Mouse (Mus musculus): ENCODE results near the gene Olfr697. TPM values are rescaled to one million over a fixed set of nuclear protein-coding genes. Genes with fewer than 3 reads are reported as not detected.
"Not testable (repeated sequence)": the region's sequence is repeated elsewhere in the genome, so short reads cannot be mapped to it uniquely, and the experiment has no call there.

Gene Olfr697
- not detected in 2 replicates for polyA plus RNA-seq (2014; fragmentation: Nextera tagmentation; extraction: Ambion mirVana)

- H3K4me3 ChIP-seq (ENCODE audit: low read depth, low read length), result no peak within 1 kb of the TSS
- no peak within 1 kb of the TSS for H3K4me2 ChIP-seq (replicated peaks; ENCODE audit: low read depth, low read length)
- no peak for DNase-seq (ENCODE audit: low spot score)
- WGBS, result 83% methylated on average over 1 of the region's 1 CpGs
- no peak within 1 kb of the TSS for H3K27ac ChIP-seq (ENCODE audit: low read depth, low read length)
- no peaks in the 10 kb centered on the region for H3K9me3 ChIP-seq (ENCODE audit: control insufficient read depth, low read length)
- H3K4me1 ChIP-seq (replicated peaks; ENCODE audit: control insufficient read depth, insufficient read depth, low read length), result no peaks in the 10 kb centered on the region
- H3K9ac ChIP-seq (ENCODE audit: low read depth, low read length), result no peak within 1 kb of the TSS
- no peaks in the 10 kb centered on the region for H3K36me3 ChIP-seq (ENCODE audit: control insufficient read depth, insufficient read depth, low read length)
- ATAC-seq (ENCODE audit: low FRiP score), result no peak
- H3K27me3 ChIP-seq (ENCODE audit: control insufficient read depth, insufficient read depth, low read length), result no peaks in the 10 kb centered on the region
Observed at GRCm38 (mm10) chr7:106742343-106742742, at the start of gene Olfr697. Gene Olfr697, minus strand, starts transcription at chr7:106742443.

- Histone ChIP-seq H3K4me1 (replicated peaks; ENCODE audit: control insufficient read depth, insufficient read depth, low read length) (no peaks in the 10 kb centered on the region), H3K27ac (ENCODE audit: low read depth, low read length) (no peak overlapping the region), H3K9ac (ENCODE audit: low read depth, low read length) (no peak overlapping the region), H3K4me3 (ENCODE audit: low read depth, low read length) (no peak overlapping the region), H3K4me2 (replicated peaks; ENCODE audit: low read depth, low read length) (no peak overlapping the region), H3K9me3 (ENCODE audit: control insufficient read depth, low read length) (no peaks in the 10 kb centered on the region), H3K36me3 (ENCODE audit: control insufficient read depth, insufficient read depth, low read length) (no peaks in the 10 kb centered on the region), H3K27me3 (ENCODE audit: control insufficient read depth, insufficient read depth, low read length) (no peaks in the 10 kb centered on the region)
- DNase-seq (ENCODE audit: low spot score), result no peak
- ATAC-seq (ENCODE audit: low FRiP score), result no peak
Observed at GRCm38 (mm10) chr7:106788330-106788729, 46.1 kb upstream of the Olfr697 start.

GRCm38 (mm10) chr7:106761008-106761407, 18.8 kb upstream of the Olfr697 start:
- not testable (repeated sequence) for DNase-seq (ENCODE audit: low spot score); H3K27ac ChIP-seq (ENCODE audit: low read depth, low read length); H3K4me2 ChIP-seq (replicated peaks; ENCODE audit: low read depth, low read length); ATAC-seq (ENCODE audit: low FRiP score); H3K4me1 ChIP-seq (replicated peaks; ENCODE audit: control insufficient read depth, insufficient read depth, low read length); H3K36me3 ChIP-seq (ENCODE audit: control insufficient read depth, insufficient read depth, low read length); H3K27me3 ChIP-seq (ENCODE audit: control insufficient read depth, insufficient read depth, low read length); H3K9ac ChIP-seq (ENCODE audit: low read depth, low read length); H3K4me3 ChIP-seq (ENCODE audit: low read depth, low read length); H3K9me3 ChIP-seq (ENCODE audit: control insufficient read depth, low read length)
- WGBS, result 91% methylated on average over 2 of the region's 2 CpGs

- 94% methylated on average over 2 of the region's 2 CpGs for WGBS
- H3K9me3 ChIP-seq (ENCODE audit: control insufficient read depth, low read length), result no peaks in the 10 kb centered on the region
- no peaks in the 10 kb centered on the region for H3K4me1 ChIP-seq (replicated peaks; ENCODE audit: control insufficient read depth, insufficient read depth, low read length)
- H3K4me2 ChIP-seq (replicated peaks; ENCODE audit: low read depth, low read length), result no peak overlapping the region
- no peaks in the 10 kb centered on the region for H3K27me3 ChIP-seq (ENCODE audit: control insufficient read depth, insufficient read depth, low read length)
- no peak for DNase-seq (ENCODE audit: low spot score)
- no peak overlapping the region for H3K27ac ChIP-seq (ENCODE audit: low read depth, low read length)
- no peaks in the 10 kb centered on the region for H3K36me3 ChIP-seq (ENCODE audit: control insufficient read depth, insufficient read depth, low read length)
- ATAC-seq (ENCODE audit: low FRiP score), result no peak
- H3K9ac ChIP-seq (ENCODE audit: low read depth, low read length), result no peak overlapping the region
- no peak overlapping the region for H3K4me3 ChIP-seq (ENCODE audit: low read depth, low read length)
Observed at GRCm38 (mm10) chr7:106758800-106759199, 16.6 kb upstream of the Olfr697 start.

- Histone ChIP-seq H3K27me3 (ENCODE audit: control insufficient read depth, insufficient read depth, low read length) (no peaks in the 10 kb centered on the region), H3K4me3 (ENCODE audit: low read depth, low read length) (no peak within 1 kb of the TSS), H3K27ac (ENCODE audit: low read depth, low read length) (no peak within 1 kb of the TSS), H3K9me3 (ENCODE audit: control insufficient read depth, low read length) (no peaks in the 10 kb centered on the region), H3K36me3 (ENCODE audit: control insufficient read depth, insufficient read depth, low read length) (no peaks in the 10 kb centered on the region), H3K4me2 (replicated peaks; ENCODE audit: low read depth, low read length) (no peak within 1 kb of the TSS), H3K4me1 (replicated peaks; ENCODE audit: control insufficient read depth, insufficient read depth, low read length) (no peaks in the 10 kb centered on the region), H3K9ac (ENCODE audit: low read depth, low read length) (no peak within 1 kb of the TSS)
- DNase-seq (ENCODE audit: low spot score) (no peak), ATAC-seq (ENCODE audit: low FRiP score) (no peak)
Observed at GRCm38 (mm10) chr7:106755297-106755696, 13.1 kb upstream of the Olfr697 start, which contains the start of gene Olfr698. Gene Olfr698, minus strand, starts transcription at chr7:106755397.

GRCm38 (mm10) chr7:106745811-106746210, 3.6 kb upstream of the Olfr697 start:
- 93% methylated on average over 5 of the region's 5 CpGs for WGBS
- Histone ChIP-seq H3K27ac (ENCODE audit: low read depth, low read length) (no peak overlapping the region), H3K4me2 (replicated peaks; ENCODE audit: low read depth, low read length) (no peak overlapping the region), H3K4me1 (replicated peaks; ENCODE audit: control insufficient read depth, insufficient read depth, low read length) (no peaks in the 10 kb centered on the region), H3K9ac (ENCODE audit: low read depth, low read length) (no peak overlapping the region), H3K9me3 (ENCODE audit: control insufficient read depth, low read length) (no peaks in the 10 kb centered on the region), H3K4me3 (ENCODE audit: low read depth, low read length) (no peak overlapping the region), H3K36me3 (ENCODE audit: control insufficient read depth, insufficient read depth, low read length) (no peaks in the 10 kb centered on the region), H3K27me3 (ENCODE audit: control insufficient read depth, insufficient read depth, low read length) (no peaks in the 10 kb centered on the region)
- DNase-seq (ENCODE audit: low spot score), result no peak
- no peak for ATAC-seq (ENCODE audit: low FRiP score)

GRCm38 (mm10) chr7:106737028-106737427, 5.2 kb downstream of the Olfr697 start:
- Histone ChIP-seq H3K9me3 (ENCODE audit: control insufficient read depth, low read length) (no peaks in the 10 kb centered on the region), H3K27me3 (ENCODE audit: control insufficient read depth, insufficient read depth, low read length) (no peaks in the 10 kb centered on the region), H3K4me3 (ENCODE audit: low read depth, low read length) (no peak overlapping the region), H3K4me1 (replicated peaks; ENCODE audit: control insufficient read depth, insufficient read depth, low read length) (no peaks in the 10 kb centered on the region), H3K9ac (ENCODE audit: low read depth, low read length) (no peak overlapping the region), H3K36me3 (ENCODE audit: control insufficient read depth, insufficient read depth, low read length) (no peaks in the 10 kb centered on the region), H3K4me2 (replicated peaks; ENCODE audit: low read depth, low read length) (no peak overlapping the region), H3K27ac (ENCODE audit: low read depth, low read length) (no peak overlapping the region)
- ATAC-seq (ENCODE audit: low FRiP score) (no peak), DNase-seq (ENCODE audit: low spot score) (no peak)

GRCm38 (mm10) chr7:106733717-106734116, 8.5 kb downstream of the Olfr697 start:
- Histone ChIP-seq H3K27ac (ENCODE audit: low read depth, low read length) (no peak overlapping the region), H3K4me2 (replicated peaks; ENCODE audit: low read depth, low read length) (no peak overlapping the region), H3K9me3 (ENCODE audit: control insufficient read depth, low read length) (no peaks in the 10 kb centered on the region), H3K4me3 (ENCODE audit: low read depth, low read length) (no peak overlapping the region), H3K4me1 (replicated peaks; ENCODE audit: control insufficient read depth, insufficient read depth, low read length) (no peaks in the 10 kb centered on the region), H3K9ac (ENCODE audit: low read depth, low read length) (no peak overlapping the region), H3K36me3 (ENCODE audit: control insufficient read depth, insufficient read depth, low read length) (no peaks in the 10 kb centered on the region), H3K27me3 (ENCODE audit: control insufficient read depth, insufficient read depth, low read length) (no peaks in the 10 kb centered on the region)
- no peak for DNase-seq (ENCODE audit: low spot score)
- 81% methylated on average over 2 of the region's 2 CpGs for WGBS
- ATAC-seq (ENCODE audit: low FRiP score), result no peak

GRCm38 (mm10) chr7:106725654-106726053, 16.6 kb downstream of the Olfr697 start:
- H3K36me3 ChIP-seq (ENCODE audit: control insufficient read depth, insufficient read depth, low read length); H3K4me1 ChIP-seq (replicated peaks; ENCODE audit: control insufficient read depth, insufficient read depth, low read length); H3K9me3 ChIP-seq (ENCODE audit: control insufficient read depth, low read length); ATAC-seq (ENCODE audit: low FRiP score); H3K4me2 ChIP-seq (replicated peaks; ENCODE audit: low read depth, low read length); H3K27ac ChIP-seq (ENCODE audit: low read depth, low read length); H3K27me3 ChIP-seq (ENCODE audit: control insufficient read depth, insufficient read depth, low read length); H3K4me3 ChIP-seq (ENCODE audit: low read depth, low read length); H3K9ac ChIP-seq (ENCODE audit: low read depth, low read length); DNase-seq (ENCODE audit: low spot score): not testable (repeated sequence)
- WGBS, result 95% methylated on average over 2 of the region's 2 CpGs

All from hindbrain, embryonic 11.5 days (tissue).